Mouse (Mus musculus) heart, postnatal 0 days (tissue): ENCODE results near the gene Nup210.

ENCODE experiments used
- CTCF ChIP-seq: IDR thresholded peaks from 2 replicates; pipeline ENCODE4 v1.5.1; 2016; ENCODE audit warnings: antibody characterized with exemption, control low read depth, low read depth
- EP300 ChIP-seq: IDR thresholded peaks from 2 replicates; pipeline ENCODE4 v1.6.1; 2016; ENCODE audit warnings: antibody characterized with exemption, low read depth

DNA sequence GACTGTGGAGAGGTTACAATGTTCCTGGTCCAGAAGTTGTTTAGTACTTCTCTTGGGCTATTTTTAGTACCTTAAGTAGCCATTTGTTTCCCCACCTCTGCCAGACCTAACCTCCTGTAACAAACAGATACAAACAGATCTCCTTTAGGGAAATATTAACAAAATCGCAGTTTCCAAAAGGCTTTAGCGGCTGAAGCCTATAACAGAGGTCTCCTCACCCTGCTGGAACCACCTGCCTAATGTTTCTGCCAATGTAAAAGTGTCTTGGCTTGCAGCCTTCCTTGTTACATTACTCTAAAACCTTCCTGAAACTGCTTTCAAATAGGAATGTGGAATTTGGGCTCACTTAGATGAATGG lies 8.6 kb upstream of the Nup210 start:
- TF ChIP-seq CTCF (no peak), EP300 (no peak)
